Mouse (Mus musculus): ENCODE data around the gene Tbcd.

Gene Tbcd

DNA sequence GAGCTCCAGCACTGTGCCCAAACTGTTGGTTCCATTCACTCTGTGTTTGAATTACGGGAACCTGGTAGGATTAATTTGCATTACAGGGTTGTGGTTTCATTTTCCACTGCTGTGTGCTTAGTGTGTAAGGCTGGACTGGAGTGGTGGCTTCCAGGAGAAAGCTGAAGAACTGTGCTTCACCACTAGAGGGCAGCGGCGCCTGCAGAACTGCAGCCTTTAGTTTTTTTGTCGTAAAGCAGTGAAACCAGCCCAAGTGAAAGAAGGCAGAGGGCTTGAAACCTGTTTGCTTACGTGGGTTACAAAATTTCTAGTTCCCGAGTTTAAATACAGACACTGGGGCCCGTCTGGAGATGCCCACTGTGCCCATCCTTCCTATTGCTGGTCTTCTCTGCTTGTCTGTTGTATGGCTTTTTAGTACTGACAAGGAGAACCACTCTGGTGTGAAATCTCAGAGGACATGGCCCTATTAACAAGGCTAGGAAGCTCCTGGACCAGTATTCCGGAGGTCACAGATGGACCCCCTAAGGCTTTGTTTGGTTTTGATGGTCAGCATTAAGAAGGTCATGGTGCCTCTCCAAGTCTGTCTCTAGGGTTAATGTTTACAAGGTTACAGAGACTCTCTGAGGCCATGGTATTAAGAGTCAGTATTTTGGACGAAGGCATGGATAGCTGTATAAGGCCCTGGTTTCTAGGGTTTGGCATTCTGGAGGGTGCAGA lies 24.1 kb downstream of the Tbcd start:
- DNase-seq (ENCODE audit: low spot score in 2 of 2): peak in 1 of 2 experiments; percentile 76

DNA sequence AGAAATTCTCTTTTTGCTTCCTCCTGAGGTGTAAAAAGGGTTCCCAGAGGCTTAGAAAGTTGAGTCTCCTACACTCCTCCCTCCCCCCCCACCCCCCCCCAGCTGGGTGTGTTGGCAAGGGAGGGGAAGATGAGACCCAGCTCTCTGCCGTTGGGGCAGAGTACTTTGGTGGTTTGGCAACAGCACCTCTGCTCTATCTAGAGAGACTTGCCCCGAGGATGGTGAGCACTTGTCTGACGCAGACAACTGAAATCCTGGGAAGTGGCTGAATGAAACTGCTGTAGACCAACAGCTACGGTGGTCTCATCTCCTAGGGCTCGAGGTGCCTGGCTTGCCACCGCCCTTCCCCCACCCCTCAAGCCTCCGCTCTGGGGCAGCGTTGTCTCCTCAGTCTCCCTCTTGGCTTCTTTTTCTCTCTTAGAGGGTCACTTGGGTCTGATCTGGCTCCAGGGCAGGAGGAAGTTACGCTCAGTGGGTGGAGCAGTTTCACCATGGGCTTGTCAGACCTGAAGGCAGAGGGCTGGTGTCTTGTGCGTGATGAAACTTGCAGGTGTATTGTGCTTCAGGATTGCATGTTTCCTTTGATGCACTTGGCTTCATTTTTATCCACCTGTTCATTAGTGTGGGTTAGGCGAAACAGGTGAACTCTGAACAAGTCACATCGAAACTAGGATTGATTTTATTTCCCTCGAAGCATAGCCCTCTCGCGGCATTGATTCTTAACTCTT lies 27.9 kb downstream of the Tbcd start:
- no peak for DNase-seq (ENCODE audit: low spot score in 2 of 2)

DNA sequence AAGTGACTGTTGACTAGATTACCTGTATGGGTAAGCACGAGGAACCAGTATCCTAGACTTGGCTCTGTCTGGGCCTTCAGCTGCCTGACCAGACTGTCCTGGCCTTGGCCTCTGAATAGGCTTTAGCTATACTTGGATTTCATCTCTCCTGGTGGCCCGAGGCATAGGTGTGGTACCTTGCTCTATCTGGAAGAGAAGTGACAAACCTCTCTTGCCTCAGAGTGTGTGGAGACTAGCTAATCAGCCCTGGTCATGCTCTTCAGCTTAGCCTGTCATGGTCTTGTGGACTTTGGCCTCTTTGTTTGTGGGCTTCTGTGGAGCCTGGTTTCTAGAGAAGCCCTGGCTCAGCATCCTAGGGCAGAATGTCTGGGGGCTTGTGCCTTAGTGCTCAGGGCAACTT lies 29.4 kb downstream of the Tbcd start:
- no peak for DNase-seq (ENCODE audit: low spot score in 2 of 2)

DNA sequence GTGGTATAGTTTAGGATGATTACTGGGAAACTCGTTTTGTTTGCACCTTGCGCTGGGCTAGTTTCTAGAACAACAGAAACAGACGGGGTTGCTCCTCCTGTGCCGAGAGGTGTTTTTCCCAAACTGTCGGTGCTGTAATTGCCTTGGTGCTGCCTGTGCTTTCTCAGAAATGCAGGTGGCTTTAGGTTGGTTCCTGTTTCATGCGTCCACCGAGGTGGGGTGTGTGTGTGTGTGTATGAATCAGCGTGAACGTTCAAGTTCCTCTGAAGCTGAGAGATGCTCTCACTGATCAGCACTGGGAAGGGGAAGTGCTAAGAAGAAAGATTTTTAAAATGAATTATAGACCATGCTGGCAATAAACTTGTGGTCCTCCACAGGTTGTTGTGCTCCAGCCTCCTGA lies 34.1 kb downstream of the Tbcd start:
- no peak for DNase-seq (ENCODE audit: low spot score in 2 of 2)

DNA sequence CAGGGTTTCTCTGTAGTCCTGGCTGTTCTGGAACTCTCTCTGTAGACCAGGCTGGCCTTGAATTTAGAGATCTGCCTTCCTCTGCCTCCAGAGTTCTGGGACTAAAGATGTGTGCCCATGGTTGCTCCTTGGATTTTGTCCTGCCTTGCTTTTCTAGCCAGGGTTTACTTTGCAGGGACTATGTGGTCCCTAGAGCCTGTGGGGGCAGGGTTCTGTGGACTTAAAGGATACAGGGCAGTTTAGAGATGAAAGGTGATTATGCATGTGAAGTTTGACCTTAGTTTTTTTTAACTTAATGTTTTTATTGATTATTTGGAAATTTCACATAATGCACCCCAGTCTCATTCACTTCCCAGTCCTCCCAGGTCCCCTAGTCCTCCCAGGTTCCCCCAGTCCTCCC lies 38.9 kb downstream of the Tbcd start:
- no peak for DNase-seq (ENCODE audit: low spot score in 2 of 2)

DNA sequence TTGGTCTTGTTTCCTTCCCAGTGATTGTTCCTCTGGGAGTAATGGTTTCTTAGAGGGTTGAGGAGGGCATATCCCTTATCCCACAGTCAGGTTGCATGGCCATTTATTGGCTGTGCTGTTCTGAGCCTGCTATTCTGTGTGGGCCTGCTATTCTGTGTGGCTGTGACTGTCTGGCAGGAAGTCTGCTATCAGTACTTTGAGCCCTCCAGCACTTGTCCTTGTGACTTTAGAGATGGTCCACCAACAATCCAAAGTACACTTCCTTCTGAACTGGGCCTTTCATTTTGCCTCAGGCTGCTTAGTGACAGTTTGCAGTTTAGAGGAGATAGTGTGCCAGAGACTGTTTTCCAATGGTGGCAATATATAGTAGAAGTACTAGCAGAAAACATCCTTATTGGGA lies 48.8 kb downstream of the Tbcd start:
- DNase-seq (ENCODE audit: low spot score in 2 of 2): no peak

DNA sequence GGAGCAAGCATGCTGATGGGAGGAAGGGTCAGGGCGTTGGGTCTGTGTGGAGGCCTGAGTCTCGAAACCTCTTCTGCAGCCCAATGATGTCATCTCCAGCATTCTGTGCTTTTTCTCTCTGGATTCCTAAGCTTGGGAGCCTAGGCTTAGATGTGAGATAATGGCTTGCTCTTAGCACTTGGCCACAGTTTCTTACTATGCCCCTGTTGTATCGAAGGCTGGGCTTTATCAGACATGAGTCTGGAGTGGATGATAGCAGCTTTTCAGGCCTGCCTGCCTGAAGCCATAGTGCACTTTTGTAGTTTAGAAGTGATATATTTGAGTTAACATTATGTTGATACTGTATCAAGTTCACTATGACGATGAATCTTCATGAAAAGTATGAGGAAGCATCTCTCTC lies 49.8 kb downstream of the Tbcd start:
- DNase-seq (ENCODE audit: low spot score in 2 of 2): no peak

DNA sequence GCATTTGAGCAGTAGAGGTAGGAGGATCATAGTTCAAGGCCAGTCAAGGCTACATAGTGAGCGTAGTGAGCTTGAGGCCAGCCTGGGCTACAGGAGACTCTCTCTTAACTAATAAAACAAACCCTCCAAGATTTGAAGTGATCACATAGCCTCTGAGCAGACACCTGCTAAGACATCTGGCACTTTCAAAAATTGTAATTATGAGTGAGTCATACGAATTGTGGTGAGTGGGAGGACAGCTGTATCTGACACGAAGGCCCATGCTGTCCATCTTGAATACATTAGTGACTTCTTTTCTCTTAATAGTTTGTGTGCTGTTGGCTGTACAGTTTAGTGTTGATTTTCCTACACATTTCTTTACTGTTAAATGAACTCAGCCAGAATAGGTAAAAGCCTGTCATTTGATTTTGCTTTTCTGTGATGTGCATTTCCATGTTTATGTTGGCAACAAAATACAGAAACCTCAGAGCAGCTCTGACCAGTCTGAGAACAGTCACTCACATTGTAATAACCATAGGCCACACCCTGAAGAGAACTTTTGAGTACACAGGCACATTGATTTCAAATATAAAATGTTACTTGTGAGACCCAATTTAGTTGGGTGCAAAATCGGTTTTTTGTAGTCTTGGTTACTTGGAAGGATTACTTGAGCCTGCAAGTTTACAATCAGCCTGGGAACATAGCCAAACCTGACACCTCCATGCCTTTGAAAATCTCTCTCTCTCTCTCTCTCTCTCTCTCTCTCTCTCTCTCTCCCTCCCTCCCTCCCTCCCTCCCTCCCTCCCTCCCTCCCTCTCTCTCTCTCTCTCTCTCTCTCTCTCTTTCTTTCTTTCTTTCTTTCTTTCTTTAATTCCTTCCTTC lies 50.5 kb downstream of the Tbcd start:
- DNase-seq (ENCODE audit: low spot score in 2 of 2): no peak

DNA sequence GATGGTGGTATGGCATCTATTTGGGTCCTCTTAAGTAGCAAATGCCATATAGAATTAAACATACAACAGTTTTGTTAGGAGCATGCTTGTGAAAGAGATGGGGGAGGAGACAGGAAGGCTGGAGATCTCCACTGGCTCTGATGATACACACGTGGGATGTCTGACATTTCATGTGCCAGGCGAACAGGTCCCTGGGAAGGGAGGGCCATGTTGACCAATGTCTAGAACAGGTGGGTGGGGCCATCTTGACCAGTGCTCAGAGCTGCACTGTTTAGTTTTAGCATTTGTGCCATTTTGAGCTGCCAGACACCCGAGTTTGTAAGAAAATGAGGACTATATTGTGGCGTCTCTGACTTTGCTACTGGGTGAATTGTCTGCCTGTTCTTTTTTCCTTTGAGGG lies 56.7 kb downstream of the Tbcd start:
- DNase-seq (ENCODE audit: low spot score in 2 of 2): no peak

DNA sequence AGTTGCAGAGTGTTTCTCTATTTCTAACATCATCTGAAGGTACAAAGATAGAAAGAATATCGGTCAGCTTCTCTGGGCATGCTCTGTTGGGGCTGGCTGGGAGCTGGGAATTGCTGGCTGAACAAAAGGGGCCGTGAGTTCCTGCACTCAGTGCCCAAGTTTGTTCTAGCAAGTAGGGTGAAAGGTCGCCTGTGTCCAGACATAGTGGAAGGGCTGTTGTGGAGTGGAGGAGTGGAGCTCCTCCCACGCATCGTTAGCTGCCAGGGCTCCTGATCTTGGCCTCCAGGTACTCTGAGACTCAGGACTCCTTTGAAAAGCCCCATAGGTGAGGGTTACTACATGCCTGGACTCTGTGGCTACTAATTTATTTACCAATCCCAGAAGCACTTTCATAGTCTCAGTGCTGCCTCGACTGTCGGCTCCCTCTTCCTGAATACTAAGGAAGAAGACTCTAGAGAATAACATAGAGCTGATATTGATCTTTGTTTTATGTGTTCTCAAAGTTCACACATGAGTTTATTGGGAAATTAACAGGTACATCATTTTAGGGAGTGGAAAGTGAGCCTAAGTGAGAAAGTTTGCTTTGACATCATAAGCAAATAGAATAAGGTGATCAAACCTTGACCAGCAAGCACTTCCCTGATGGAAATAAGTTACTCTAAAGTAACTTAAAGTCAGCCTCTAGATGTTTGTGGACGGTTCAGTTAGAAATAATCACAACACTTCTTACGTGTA lies 58.9 kb downstream of the Tbcd start:
- DNase-seq (ENCODE audit: low spot score in 2 of 2): no peak

DNA sequence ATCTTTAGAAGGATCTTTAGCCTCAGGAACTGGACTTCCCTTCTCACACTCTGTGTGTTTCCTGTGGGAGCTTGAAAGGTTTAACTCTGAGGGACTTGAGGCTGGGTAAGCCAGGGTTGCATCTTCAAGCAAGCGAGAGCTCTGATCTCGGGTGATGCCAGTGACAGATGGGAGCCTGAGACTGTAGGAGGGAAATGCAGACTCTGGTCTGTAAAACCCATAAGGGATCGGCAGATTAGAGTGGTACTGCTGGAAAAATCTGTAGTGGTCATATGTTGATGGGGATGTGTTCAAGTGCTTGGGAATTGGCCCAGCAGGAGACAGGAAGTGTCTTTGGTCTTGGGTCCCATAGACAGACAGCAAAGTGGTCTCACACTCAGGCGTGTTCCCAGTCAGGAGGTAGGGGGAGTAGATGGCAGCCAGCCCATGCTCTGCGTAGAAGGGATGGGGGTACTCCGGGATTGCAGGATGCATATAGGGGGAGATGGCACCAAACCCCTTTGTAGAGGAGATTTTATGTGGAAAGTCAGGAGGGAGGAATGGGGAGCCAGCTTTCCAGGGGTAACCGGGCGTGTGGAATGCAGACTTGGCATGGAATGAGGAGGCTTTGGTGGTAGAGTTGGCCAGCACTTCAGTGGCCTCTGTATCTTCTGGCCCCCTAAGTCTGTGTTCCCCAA lies 61.3 kb downstream of the Tbcd start:
- no peak for DNase-seq (ENCODE audit: low spot score in 2 of 2)

DNA sequence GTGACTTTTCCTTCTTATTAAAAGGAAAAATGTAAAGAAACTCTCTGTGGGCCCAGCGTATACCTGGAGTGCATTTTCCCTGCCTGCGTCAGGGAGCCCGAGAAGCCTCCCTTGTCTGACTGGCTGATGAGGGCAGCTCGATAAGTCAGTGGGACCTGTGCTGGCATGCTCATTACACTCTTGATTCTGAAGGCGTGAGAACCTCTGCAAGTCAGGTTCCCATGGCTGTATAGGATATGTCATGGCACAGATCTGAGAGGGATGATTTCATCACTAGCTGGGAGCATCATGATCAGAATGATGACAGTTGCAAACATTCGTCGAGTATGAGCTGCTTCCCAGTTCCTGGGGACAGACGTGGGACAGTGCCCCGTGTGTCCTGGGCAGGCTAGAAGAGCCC lies 64.2 kb downstream of the Tbcd start:
- no peak for DNase-seq (ENCODE audit: low spot score in 2 of 2)

DNA sequence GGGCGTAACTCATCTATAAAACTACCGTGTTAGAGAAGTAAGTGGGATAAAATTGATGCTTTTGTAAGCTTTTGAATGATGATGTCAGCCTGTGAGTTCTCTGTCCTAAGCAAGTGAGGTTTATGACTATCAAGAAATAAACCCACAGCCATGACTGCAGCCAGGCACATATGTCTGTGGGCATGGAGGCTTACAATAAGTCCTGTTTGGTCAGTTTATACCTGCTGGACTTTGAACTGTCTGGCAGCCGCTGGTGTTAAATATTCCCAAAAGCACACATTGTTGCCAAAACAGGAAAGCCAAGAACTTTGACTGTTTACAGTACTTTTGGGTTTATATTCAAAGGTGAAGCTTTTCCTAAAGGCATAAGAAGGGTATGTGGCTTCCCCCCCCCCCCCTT lies 65.2 kb downstream of the Tbcd start:
- no peak for DNase-seq (ENCODE audit: low spot score in 2 of 2)

DNA sequence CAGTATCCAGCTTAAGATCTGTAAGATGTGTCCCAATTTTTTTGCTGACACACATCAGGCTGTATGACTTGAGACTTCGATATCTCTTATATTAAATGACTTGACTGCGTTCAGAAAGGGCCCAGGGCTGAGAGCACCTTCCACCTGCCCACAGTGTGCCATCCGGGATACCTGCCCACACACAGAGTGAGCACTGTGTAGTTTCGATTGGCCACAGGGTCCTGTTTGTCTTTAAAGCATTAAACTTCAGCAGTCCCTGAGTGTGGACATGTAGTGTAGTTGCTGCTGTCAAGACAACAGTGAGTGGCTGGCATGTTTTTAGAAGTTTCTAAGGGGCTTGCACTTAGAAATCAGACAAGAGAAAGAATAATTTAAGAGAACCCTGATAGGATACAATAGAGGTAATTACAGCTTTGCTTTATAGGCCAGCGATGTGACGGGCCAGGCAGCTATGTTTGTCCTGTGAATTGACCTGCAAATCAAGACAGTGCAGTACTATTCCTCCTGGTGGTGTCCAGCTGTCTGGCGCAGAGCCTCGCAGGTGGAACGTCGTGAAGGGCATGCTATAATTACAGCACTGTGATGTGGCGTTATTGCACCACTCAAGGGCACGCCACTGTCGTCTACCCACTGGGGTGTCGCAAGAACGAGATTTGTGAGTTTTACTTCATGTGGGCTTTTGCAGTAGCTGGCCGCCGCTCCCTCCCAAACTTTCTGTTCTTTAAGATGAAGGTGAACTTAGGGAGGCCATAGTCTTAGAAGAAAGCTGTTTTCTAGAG lies 66.1 kb downstream of the Tbcd start:
- no peak for DNase-seq (ENCODE audit: low spot score in 2 of 2)

DNA sequence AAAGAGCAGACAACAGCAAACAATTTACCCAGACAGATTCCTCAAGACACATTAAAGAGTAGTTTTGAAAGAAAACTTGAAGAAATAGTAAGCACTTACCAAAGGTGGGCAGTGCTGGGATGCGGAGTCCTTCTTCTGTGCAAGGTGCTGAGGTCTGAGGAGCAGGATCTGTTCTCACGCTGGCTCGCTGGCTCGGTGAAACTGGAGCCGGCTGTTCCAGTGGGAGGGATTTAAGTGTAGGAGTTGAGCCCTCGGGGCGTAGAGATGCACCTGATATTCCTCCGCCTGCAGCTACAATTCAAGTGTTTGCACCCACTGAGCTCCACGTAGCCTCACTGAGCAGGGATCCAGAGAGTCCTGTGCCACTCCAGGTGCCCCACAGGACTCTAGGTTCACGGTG lies 67.4 kb downstream of the Tbcd start, which contains the start of gene Zfp750:
Zfp750 (minus strand) TSS at position 203 of the 400 bp plus-strand sequence.
- DNase-seq (ENCODE audit: low spot score in 2 of 2): no peak

DNA sequence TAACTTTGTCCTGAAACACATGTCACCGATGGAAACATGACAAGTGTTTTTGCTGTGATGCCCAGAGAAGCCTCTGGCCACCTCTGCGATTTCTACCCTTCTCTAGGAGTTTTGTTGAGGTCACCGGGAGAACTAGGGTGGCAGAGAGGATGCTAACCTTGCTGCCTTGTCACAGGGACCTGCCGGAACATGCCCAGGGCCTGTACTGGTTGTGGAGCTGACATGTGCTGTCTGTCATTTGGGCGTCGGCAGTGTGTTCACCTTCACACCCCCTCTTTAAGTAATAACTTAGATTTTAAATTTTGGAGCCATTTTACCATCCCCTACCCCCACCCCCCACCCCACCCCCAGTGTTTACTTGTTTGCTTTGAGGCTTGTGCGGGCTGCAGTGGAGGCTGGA lies 68.0 kb downstream of the Tbcd start:
- DNase-seq (ENCODE audit: low spot score in 2 of 2): no peak

DNA sequence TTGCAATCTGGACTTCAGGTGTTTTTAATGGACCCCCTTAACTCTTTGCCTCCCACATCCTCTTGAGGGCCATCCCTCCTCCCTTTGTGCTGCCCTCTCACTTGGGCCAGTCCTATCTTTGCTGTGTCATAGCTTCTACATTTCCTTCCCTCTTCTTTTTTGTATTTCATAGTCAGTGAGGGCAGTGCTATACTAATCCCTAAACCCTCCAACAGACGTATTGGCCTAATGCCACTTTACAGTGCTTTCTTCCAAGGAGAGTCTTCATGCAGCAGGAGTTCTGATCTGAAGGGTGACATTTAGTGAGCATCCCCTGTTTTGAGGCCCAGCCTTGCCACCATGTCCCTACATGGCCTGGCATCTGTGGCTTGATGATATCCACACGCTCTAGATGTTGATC lies 69.0 kb downstream of the Tbcd start:
- DNase-seq (ENCODE audit: low spot score in 2 of 2): no peak

DNA sequence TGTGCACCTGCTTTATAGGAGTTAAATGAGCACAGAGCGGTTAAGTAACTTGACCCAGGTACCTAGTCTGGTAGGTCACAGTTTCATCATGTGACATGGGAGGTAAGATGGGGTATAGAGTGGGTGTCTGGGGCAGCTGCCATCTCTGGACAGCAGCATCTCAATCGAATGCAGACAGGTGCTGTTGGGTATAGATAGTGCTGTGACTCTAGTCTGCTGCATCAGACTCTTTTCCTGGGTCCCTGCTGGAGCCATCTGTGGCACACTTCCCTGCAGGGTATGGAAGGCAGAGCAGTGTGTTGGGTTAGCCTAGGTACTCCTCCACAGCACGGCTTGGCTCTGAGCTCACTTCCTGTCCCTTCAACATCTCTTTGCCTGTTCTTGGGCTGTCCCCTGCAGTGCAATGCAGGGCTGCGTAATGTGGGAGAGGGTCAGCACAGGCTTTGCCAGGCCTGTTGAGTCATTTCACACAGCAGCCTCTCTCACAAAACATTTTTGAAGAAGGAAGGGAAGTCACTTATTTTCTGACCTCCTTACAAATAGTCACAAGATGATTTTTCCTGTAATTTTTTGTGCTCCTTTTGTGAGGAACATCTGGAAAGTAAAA lies 70.5 kb downstream of the Tbcd start:
- DNase-seq (ENCODE audit: low spot score in 2 of 2): no peak

DNA sequence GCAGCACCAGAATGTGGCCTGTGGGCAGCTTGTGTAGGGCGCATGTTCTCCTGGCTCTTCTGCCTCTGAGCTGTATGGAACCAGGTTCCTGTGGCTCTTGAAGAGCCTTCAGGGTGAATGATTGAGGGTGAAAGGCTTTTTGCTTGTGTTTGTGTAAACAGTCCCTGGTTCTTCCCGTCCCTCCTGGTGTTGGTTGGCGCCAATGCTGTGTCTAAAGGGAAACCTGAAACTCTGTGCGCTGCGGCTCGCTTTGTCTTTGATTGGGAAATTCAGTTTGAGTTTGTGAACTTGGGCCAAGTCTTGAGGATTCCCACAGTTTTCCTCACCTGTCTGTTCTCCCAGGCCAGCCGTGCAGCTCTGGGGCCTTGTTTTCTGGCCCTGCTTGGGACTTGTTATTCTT lies 72.4 kb downstream of the Tbcd start:
- DNase-seq (ENCODE audit: low spot score in 2 of 2): no peak

DNA sequence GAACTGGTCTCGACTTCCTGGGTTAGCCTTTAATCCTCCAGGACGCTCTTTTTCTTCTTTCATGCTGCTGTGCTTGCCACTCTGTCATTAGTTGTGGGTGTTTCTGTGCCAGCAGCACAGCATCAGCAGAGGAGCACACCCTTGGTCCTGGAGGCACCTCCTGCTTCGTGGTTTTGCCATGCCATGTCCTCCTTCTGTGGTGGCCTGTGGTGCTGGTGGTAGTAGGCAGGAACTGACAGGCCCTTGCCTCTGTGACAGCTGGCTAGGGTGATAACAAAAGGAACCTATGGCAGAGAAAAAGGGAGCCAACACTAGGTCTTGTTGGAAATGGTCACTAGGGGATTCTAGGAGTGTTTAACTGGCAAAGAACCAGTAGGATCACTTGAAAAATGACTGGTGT lies 78.0 kb downstream of the Tbcd start:
- DNase-seq (ENCODE audit: low spot score in 2 of 2): no peak
